Mouse (Mus musculus) right cerebral cortex, postnatal 14 days (tissue): Measurements from ENCODE around the gene Slit1.
A peak's percentile ranks its signal among the peaks of the same experiment; 100 is the strongest.

Experiments used
- DNase-seq: peaks from one replicate; pipeline ENCODE4 v3.0.0; 2022

Slit1 gene

DNA sequence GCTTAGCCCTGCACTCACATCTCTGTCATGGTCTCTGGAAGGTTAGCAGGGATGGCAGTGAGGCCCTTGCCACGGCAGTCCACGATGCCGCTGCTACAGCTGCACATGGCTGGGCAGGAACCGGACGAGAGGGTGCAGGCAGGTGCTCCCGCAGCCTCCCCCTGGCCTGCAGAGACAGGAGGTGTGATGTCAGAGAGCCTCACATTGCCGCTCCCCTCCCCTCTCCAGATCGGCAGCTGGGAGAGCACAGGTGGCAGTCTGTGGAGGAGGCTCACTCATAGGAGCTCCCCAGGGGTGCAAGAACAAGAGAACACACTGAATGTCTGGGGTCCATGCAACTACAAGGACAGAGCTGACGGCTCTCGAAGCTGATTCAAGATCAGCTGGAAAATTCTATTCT is 94.1 kb downstream of the Slit1 start:
- no peak for DNase-seq

DNA sequence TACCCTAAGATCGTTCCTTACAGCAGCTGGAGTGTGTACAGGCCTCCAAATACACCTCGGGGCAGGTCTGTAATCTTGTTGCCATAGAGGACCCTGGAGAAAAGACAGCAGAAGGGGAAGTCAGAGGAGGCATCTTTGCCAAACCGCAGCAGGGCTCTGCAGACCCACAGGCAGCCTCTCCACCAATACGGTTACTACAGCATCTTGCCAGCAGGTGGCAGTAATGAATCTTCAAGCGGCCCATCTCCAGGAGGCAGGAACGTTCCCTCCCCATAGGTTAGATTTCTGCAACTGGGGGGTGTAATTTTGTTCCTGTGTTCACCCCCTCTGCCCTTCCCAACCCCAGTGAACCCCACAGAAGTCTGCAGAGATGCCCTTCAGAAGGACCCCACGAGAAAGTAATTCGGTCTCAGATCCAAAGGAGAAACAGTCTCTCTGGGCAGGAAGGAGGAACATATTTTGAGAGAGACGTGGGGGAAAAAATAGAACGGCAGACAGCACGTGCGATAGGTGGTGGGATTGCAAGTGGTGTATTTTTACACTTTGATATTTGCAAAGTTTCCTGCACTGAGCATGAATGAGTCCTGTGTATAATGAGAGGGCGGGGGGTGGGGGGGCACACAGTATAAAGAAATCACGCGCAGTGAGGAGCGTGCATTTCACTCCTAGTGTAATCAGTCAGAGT is 96.4 kb downstream of the Slit1 start:
- peak; percentile 82 for DNase-seq

GRCm38 (mm10) chr19:41643010-41643409 is 100.5 kb downstream of the Slit1 start:
- DNase-seq, result no peak

DNA sequence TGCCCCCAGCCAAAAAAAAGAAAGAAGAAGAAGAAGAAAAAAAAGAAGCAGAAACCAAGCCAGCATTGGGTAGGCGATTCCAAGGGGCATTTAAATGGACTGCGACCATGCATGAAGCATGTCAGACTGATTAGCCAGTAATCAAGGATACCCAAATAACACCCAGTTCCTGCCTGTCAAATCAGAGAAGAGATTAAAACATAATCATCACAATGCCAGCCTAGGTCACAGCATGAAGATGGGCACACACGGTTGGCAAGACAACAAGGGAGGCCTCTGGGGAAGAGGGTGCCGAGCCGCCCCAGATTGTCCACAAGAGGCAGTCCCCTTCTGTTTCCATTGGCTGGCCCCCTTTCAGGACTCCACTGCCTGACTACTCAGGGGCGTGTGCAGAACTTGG is 108.5 kb downstream of the Slit1 start:
- no peak for DNase-seq

DNA sequence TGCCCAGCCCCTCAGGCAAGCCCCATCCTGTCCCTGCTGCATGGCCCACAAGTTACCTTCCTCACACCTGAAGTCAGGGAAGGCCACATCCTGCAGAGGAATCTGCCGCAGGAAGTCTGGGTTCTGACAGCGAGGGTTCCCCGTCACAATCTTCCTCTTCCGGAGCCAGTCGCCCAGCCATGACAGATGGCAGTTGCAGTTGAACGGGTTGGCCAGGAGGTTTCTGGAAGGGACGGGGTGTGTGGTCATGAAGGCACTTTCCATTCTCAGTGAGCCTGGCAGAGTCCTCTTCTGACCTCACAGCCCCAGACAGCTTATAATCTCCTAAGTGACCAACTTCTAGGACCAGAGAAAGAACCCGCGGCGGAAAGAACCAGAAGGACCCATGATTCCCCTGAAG is 109.4 kb downstream of the Slit1 start:
- DNase-seq, result no peak

DNA sequence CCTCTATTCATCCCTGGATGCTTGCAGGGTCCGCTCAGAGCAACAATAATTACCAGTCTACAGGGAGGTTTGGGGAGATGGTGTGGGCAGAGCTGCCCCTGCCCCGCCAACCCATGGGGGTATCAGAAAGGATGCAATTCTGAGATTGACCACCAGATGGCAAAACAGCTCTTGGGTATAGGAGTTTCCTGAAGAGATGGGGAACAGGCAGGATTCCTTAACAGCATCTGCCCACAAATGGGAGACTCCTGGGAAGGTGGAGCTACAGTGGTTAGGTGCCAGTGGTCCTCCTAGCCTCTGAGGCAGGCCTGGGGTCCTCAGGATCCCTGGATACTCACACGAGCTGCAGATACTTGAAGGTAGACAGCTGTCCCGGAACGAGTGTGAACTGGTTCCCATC is 113.9 kb downstream of the Slit1 start:
- no peak for DNase-seq

DNA sequence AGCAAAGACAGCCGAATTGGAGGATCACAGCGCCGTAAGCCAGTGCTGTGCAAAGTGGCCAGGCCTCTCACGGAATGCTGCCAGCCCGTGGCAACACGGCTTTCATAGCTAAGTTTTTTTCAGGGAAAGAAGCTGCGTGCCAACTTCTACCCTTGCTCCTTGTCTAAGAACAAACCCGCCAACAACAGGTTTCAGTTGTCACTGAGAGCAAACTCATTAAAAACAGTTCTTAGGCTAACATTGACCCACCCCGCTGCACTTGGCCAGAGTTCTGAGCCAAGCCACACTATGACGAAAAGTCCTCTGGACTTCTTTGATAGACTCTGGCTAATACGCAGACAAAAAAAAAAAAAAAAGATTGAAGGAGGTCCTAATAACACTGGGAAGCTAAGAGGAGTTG is 114.5 kb downstream of the Slit1 start:
- no peak for DNase-seq

DNA sequence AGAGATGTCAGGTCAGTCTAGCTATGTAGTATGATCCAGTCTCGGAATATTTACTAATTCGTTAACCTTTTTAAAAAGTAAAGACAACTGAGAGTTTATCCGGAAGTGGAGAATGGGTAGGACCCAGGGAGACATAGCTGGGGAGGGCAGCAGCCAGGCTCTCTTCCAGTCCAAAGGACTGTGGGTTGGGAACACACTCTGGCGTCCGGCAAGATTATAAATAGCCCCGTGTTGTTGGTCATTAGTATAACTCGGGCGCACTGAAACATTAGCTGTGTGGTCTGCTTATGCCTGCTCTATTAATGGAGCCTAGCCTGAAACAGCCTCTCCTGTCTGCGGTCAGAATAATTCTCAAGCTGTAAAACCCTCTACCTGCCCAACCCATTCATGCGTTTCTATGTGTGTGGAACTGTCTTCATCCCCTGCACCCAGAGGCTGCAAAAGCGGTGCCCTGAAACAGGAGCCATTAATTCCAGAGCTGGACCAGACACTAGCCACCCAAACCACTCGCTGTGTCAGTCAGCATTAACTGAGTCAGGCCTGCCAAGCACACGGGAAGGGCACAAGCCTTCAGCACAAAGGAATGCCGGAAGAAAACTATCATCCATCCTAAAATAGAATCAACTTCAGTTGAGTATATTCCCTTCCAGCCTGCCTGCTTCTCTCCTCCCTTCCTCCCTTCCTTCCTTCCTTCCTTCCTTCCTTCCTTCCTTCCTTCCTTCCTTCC is 122.9 kb downstream of the Slit1 start:
- no peak for DNase-seq

DNA sequence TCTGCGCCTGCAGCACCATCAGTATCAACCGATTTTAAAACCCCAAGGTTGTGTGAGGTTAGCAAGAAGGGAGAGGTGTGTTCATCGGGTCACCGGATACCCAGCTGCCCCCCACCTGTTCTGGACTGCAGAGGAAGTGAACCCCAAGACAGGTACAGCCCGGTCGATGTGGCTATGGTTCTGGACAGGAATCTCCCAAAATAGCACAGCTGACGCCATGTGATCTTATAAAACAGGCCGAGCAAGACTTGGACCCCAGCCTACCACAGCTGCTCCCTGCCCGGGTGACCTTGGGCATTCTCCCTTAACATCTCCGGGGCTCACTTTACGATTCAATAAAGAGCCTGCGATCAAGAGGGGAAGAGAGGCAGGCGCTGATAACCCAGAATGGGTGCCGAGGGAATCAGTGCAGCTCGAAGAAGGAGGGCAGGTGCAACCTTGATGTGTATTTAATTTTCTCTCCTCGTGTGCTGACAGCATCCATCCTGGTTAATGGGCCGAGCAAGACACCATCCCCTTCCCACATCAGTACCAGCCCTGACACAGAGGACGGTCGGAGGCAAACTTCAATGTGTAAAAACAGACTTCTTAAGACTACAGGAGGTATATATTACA is 124.6 kb downstream of the Slit1 start:
- DNase-seq, result no peak

DNA sequence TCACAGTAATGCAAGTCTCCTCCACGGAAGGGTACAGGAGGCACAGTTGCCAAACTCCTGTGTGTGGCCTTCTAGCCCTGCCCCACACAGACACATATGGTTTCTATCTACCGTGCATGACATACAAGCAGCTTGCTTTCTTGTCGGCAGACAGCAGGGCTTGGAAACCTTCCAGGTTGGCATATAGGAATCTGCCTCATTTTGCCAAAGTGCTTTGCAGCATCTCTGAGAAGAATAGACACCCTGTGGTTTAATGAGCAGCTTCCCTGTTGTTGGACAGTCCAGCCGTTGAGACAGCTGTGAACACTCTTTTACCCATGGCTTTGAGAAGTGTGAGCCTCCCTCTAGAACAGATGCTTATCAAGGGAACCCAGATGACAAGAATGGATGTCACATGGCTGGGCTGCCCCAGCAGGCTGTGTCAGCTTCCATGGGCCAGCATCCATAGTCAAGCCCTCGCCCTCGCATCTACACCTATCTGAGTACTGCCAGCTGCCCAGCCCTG is 125.3 kb downstream of the Slit1 start:
- peak; percentile 19 for DNase-seq

- DNase-seq, result peak; percentile 0
These were observed 126.4 kb downstream of the Slit1 start for GRCm38 (mm10) chr19:41617102-41617501.

- no peak for DNase-seq
These were observed 127.2 kb downstream of the Slit1 start for GRCm38 (mm10) chr19:41616274-41616673.

DNA sequence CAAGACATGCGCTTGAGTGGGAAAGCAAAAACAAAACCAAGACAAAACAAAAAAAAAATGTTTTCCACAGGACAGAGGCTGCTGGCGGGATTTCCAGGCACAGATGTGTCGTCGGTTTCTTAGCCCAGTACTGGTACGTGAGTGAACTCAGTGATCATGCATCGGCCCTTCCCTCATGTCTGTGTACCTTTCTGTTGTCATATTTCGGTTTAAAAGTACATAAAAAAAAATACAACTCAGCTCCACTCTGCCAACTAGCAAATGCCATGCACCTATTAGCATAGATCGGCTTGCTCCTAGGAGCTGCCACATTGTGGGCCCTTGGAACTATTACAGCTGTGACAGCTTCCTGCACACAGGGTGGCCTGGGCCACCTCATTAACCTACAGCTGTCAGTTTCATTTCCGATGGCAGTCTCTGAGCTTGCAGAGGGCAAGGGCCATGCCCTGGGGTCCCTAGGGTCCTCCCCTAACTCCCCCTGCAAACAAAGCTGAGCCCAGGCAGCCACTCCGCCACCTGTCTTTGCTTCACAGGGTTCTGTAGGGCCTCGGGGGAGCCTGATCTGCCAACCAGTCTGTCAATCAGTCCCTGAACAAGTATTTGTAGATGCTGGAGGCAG is 127.8 kb downstream of the Slit1 start:
- DNase-seq, result peak; percentile 3

- DNase-seq, result no peak
These were observed 130.0 kb downstream of the Slit1 start for GRCm38 (mm10) chr19:41613325-41614087.

- no peak for DNase-seq
These were observed 131.8 kb downstream of the Slit1 start for GRCm38 (mm10) chr19:41611683-41612082.

- no peak for DNase-seq
These were observed 137.1 kb downstream of the Slit1 start for GRCm38 (mm10) chr19:41606208-41606987.

DNA sequence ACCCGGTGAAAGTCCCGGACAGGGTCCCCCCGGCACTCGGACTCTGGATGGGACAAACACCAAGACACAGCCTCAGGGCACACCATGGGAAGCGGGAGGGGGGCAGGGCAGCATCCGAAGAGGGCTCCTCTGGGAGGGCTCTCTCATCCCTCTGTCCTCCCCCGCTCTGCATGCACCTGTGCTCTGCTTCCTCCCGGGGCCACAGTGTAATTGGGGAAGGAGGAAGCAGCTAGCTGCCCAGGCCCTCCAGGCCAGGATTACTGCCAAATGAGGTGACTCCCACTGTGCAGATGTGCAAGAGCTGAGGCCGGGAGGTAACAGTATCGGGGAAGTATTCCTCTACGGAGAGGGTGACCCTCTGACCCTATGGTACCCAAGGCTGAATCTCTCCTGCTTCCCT is 142.8 kb downstream of the Slit1 start:
- DNase-seq, result no peak

GRCm38 (mm10) chr19:41597170-41597894 is 146.1 kb downstream of the Slit1 start:
- DNase-seq, result no peak

DNA sequence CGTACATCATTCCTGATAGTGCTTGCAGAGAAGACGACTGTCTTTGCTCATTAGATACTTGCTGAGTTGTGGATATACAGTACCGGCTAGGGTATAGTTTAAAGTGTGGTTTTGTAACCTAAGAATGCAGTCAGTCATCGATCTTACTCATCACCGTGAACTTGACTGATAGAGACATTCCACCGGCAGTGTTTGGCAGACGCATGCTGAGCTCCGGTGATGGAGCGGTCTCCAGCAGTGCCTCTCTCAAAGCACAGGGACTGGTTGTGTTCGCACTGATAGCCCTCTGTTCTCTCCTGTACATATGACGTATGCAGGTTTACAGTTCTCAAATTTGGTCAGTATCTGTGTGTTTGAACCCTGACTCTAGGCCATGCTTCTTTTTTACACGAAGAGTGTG is 151.7 kb downstream of the Slit1 start:
- no peak for DNase-seq

- no peak for DNase-seq
These were observed 153.8 kb downstream of the Slit1 start for GRCm38 (mm10) chr19:41589681-41590080.

DNA sequence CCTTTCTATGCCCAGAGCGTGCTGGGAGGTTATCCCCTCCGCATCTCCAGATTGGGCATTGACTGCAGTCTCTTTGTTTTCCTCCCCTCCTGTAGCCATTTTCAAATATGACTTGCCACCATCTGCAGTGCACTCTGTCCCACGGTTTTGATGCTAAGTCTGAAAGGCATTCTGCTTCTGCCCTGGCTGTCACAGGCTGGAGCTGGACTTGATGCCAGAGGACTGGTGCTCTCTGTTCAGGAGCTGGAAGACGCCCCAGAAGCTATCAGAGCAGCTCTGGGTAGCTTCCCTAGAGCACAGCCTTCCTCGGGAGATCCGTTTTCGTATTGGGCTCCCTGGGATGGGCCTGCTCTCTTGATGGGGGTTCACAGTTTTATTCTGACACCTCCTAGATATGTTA is 154.4 kb downstream of the Slit1 start:
- no peak for DNase-seq
